Mouse (Mus musculus) forebrain, embryonic 13.5 days (tissue): ENCODE results near the gene Pck1. TPM values are rescaled to one million over a fixed set of nuclear protein-coding genes. Genes with fewer than 3 reads are reported as not detected.

ENCODE experiments used
- ATAC-seq: fragments of 200-750 bp; cut with Nextera tagmentation; 2 replicates; pipeline ENCODE4 v1.8.0; 2017
- H3K27ac ChIP-seq: fragments of 300-500 bp; sonication (generic); 2 replicates; pipeline ENCODE4 v1.5.1; 2015; ENCODE audit warnings: inconsistent platforms, mild to moderate bottlenecking, moderate library complexity
- H3K27me3 ChIP-seq: fragments of 300-500 bp; sonication (generic); 2 replicates; pipeline ENCODE4 v1.6.1; 2015; ENCODE audit warnings: mild to moderate bottlenecking, inconsistent platforms
- H3K36me3 ChIP-seq: fragments of 300-500 bp; sonication (generic); 2 replicates; pipeline ENCODE4 v1.6.1; 2015; ENCODE audit warnings: mild to moderate bottlenecking, inconsistent platforms; ENCODE audit not compliant: poor library complexity, severe bottlenecking
- H3K4me1 ChIP-seq: fragments of 300-500 bp; sonication (generic); 2 replicates; pipeline ENCODE4 v1.6.1; 2015; ENCODE audit warnings: inconsistent platforms
- H3K4me2 ChIP-seq: fragments of 300-500 bp; sonication (generic); 2 replicates; pipeline ENCODE4 v1.6.1; 2015; ENCODE audit warnings: inconsistent platforms, mild to moderate bottlenecking, moderate library complexity
- H3K4me3 ChIP-seq: fragments of 300-500 bp; sonication (generic); 2 replicates; pipeline ENCODE4 v1.5.1; 2015; ENCODE audit warnings: mild to moderate bottlenecking, inconsistent platforms
- H3K9ac ChIP-seq: fragments of 300-500 bp; sonication (generic); 2 replicates; pipeline ENCODE4 v1.6.1; 2015; ENCODE audit warnings: mild to moderate bottlenecking, inconsistent platforms
- H3K9me3 ChIP-seq: fragments of 300-500 bp; sonication (generic); replicated peaks from 2 replicates; pipeline ENCODE4 v1.6.1; 2016; ENCODE audit warnings: inconsistent platforms
- WGBS: fragments of 180-500 bp; shearing (Covaris S2); methylation state at CpG from one replicate; pipeline ENCODE4 v1.1.7; 2015; 5-methylcytosine and 5-hydroxymethylcytosine counted together
- polyA plus RNA-seq: library from polyadenylated mRNA; unstranded; fragments of >200 nt; fragmentation: Nextera tagmentation; extraction: Ambion mirVana; gene quantifications from 2 replicates; pipeline ENCODE4 v1.2.1, GENCODE M21; 2015

The Pck1 gene
- polyA plus RNA-seq, 1 experiment from 2014 or later = not detected

DNA sequence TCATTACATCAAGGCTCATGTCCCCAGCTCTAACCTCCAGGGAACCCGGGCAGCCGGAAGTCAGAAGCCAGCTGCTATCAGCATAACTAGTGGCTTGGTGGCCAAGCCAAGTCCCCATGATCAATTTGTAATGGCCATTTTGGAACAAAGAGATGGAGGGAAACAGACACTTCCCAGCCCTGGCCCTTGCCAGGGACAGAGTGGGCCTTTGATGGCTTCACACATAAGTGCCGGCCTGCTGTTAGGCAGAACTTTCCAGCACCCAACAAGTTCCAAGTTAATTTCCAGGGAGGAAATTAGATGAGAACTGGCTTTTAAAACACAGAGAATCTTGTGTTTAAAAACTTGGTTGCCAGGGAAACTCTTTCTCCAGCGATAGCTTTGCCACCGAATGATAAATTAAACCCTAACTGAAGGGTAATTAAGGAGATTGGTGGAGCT, 15.6 kb downstream of the Pck1 start:
- no peaks in the 10 kb centered on the region for H3K36me3 ChIP-seq
- no peaks in the 10 kb centered on the region for H3K9me3 ChIP-seq
- no peak overlapping the region for H3K4me2 ChIP-seq
- H3K27ac ChIP-seq = no peak overlapping the region
- 69% methylated on average over 5 of the region's 5 CpGs for WGBS
- no peak overlapping the region for H3K4me3 ChIP-seq
- peaks cover 11% of the 10 kb centered on the region for H3K27me3 ChIP-seq
- ATAC-seq = no peak
- peaks cover 24% of the 10 kb centered on the region for H3K4me1 ChIP-seq
- no peak overlapping the region for H3K9ac ChIP-seq

DNA sequence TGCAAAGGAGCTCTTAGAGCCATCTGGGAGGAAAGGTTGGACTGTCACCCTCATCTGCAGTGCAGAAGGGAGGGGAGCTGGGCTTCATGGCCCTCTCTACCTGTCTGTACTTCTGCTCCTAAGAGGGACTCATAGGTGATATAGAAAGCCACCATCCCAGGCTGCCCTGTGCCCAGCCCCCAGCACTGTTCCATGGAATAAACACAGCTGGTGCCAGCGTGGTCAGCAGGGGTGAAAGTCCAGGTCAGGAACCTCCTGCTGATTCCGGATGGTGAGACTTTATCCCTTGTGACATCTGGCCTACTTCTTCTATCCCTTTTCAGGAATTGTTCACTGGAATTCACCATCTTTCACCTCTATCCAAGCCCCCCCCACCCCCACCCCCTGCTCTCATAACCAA, 17.2 kb downstream of the Pck1 start:
- Histone ChIP-seq H3K9me3 (no peaks in the 10 kb centered on the region), H3K9ac (no peak overlapping the region), H3K36me3 (no peaks in the 10 kb centered on the region), H3K4me1 (peaks cover 34% of the 10 kb centered on the region), H3K27me3 (peaks cover 11% of the 10 kb centered on the region), H3K27ac (no peak overlapping the region), H3K4me2 (no peak overlapping the region), H3K4me3 (no peak overlapping the region)
- WGBS = 75% methylated on average over 2 of the region's 2 CpGs
- ATAC-seq = no peak

DNA sequence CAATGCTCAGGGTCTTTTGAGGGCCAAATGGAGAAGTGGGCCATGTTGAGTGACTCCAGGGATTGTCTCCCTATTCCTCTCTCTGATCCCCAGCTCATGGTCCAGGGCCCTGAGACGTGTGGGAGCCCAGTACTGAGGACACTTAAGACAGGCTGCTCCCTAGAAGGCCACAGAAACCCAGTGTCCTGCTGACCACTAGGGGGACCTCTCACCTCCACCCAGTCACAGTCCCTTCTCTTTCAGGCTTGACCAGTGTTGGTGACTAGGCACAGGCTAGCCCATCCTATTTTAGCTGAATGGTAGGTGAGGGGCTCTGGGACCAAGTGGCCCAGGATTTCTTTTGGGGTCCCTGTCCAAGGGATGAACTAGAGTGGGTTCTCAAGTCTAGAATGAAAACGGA, 17.9 kb downstream of the Pck1 start:
- Histone ChIP-seq H3K4me1 (peaks cover 34% of the 10 kb centered on the region), H3K27me3 (peaks cover 11% of the 10 kb centered on the region), H3K4me3 (no peak overlapping the region), H3K36me3 (no peaks in the 10 kb centered on the region), H3K27ac (no peak overlapping the region), H3K4me2 (no peak overlapping the region), H3K9ac (no peak overlapping the region), H3K9me3 (peaks cover 5% of the 10 kb centered on the region; the same call in 1 of the 2 replicates)
- no peak for ATAC-seq
- 54% methylated on average over 2 of the region's 2 CpGs for WGBS

DNA sequence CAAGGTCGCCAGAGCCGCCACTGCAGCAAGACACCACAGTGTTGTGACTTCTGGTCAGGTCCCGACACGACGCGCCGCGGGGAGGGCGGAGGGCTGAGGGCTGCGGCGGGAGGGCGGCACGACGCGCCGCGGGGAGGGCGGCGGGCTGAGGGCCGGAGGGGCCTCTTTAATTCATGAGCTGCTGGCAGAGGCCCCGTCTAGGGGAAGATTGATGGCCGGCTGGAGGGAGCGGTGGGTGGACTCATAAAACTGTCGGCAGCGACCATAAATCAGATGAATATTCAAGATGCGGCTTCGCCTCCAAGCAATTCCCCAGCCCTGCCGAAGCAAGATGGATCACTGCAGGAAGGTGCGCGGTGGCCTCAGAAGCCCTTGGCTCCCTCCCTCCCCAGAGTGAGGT, 18.6 kb downstream of the Pck1 start:
- Histone ChIP-seq H3K4me2 (peak overlapping the region; percentile 53), H3K4me3 (peak overlapping the region; percentile 21), H3K4me1 (peaks cover 34% of the 10 kb centered on the region), H3K9me3 (peaks cover 7% of the 10 kb centered on the region; the same call in 1 of the 2 replicates), H3K27ac (peak overlapping the region; percentile 31; the same call in 1 of the 2 replicates), H3K9ac (peak overlapping the region; percentile 59), H3K27me3 (peaks cover 11% of the 10 kb centered on the region), H3K36me3 (no peaks in the 10 kb centered on the region)
- WGBS = 3% methylated on average over 30 of the region's 30 CpGs
- no peak for ATAC-seq

DNA sequence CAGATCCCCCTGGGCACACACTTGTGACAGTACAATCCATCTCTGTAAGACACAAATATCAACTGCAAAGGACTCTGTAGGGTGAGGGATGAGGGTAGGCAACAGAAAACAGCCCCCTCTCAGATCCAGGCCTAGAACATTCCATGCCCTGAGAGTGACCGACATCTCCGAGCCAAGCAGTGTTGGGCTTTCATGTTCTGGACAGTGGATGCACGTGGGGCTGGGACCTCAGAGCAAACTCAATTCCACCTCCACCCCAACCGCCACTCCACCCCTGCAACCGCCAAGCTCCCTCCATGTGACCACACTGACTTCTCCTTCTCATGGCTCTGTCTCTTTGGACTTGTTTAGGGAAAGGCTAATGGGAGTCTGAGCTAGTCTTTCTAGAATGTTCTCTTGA, 19.1 kb downstream of the Pck1 start:
- WGBS = 93% methylated on average over 5 of the region's 5 CpGs
- Histone ChIP-seq H3K9ac (peak overlapping the region; percentile 59; the same call in 1 of the 2 replicates), H3K9me3 (peaks cover 7% of the 10 kb centered on the region; the same call in 1 of the 2 replicates), H3K4me2 (peak overlapping the region; percentile 53), H3K27ac (peak overlapping the region; percentile 31; the same call in 1 of the 2 replicates), H3K27me3 (peaks cover 11% of the 10 kb centered on the region), H3K4me3 (no peak overlapping the region), H3K36me3 (no peaks in the 10 kb centered on the region), H3K4me1 (peaks cover 34% of the 10 kb centered on the region)
- no peak for ATAC-seq

DNA sequence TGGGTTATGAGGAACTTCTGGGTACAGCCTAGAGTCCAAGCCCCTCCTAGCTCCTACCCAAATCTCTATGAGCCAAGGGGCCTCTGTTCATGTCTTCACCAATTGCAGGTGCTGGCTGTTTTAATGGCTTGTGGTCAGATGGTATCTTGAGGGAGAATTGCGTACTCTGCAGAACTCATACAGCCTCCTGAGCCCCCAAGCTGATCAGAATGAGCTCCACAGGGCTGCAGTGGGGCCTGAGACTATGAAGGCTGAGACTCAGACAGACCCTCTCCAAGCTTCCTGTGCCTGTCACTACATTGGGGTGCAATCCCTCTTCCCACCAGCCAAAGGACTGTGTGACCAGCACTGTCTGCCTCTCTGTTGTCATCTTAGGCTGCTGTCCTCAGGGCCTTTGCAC, 19.5 kb downstream of the Pck1 start:
- H3K4me1 ChIP-seq = peaks cover 34% of the 10 kb centered on the region
- no peak for ATAC-seq
- H3K27me3 ChIP-seq = peaks cover 11% of the 10 kb centered on the region
- peaks cover 7% of the 10 kb centered on the region; the same call in 1 of the 2 replicates for H3K9me3 ChIP-seq
- H3K4me3 ChIP-seq = no peak overlapping the region
- 100% methylated on average over 1 of the region's 1 CpGs for WGBS
- no peak overlapping the region for H3K9ac ChIP-seq
- H3K36me3 ChIP-seq = no peaks in the 10 kb centered on the region
- peak overlapping the region; percentile 96; the same call in 1 of the 2 replicates for H3K27ac ChIP-seq
- no peak overlapping the region for H3K4me2 ChIP-seq

DNA sequence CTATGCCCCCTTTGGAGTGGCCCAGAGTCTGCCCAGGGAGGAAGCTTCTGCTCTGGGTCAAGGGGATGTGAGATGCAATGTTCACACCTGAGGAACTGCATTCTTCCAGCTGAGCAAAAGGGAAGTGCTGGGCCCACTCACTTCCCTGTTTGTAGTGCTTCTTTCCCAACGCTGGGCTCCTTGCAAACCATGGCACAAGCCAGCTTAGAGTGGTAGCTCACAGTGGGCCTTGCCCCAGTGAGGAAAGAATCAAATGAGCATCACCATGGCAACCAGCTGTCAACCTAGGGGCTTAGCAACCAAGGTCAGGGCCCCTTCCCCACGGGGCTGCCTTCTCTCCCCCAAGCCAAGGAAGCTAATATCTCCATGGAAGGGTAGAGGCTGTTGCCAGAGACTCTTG, 20.2 kb downstream of the Pck1 start:
- peaks cover 7% of the 10 kb centered on the region; the same call in 1 of the 2 replicates for H3K9me3 ChIP-seq
- H3K9ac ChIP-seq = 0 out of 2 replicates have a peak overlapping the region, but pooled peaks have one; percentile 14
- no peak overlapping the region for H3K4me3 ChIP-seq
- peaks cover 34% of the 10 kb centered on the region for H3K4me1 ChIP-seq
- H3K4me2 ChIP-seq = peak overlapping the region; percentile 67
- WGBS = 3% methylated on average over 2 of the region's 2 CpGs
- peak overlapping the region; percentile 96 for H3K27ac ChIP-seq
- H3K27me3 ChIP-seq = peaks cover 11% of the 10 kb centered on the region
- no peaks in the 10 kb centered on the region for H3K36me3 ChIP-seq
- peak; percentile 69 for ATAC-seq

DNA sequence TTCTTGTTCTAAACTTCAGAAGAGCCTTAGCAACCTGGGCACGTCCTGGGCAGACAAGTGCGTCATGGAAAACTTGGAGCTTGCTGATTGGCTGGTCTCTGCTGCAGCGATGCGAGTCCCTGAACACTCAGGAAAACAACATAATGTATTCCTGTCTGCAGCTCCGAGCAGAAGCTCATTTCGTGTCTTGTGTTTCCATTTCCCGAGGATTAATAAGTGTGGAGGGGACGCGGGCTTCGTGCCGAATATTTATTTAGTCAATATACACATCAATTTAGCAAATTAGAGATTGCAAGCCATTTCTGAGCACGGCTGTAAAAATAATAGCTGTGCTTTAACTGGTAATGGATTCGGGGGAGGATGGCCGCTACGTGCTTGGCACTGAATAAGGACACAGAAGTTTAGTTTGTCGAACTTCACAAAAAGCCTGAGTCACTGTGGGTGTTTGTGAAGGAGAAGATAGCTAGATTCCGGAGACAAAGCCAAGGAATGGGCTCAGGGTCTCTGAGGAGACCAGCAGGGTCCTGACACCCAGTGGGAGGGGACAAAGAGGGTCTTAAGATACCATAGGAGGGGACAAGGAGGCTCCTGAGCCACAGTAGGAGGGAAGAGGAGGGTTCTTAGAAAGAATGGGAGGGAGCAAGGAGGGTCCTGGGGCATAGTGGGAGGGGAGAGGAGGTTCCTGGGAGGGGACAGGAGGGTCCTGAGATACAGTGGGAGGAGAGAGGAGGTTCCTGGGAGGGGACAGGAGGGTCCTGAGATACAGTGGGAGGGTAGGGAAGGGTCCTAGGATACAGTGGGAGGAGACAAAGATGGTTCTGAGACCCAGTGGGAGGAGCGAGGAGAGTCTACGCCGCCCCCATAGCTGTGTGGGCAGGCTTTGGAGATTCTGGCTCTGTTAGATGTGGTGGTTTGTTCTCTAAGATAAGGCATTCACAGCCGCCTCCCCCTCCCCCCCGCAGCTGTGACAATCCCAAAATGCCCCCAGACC, 21.0 kb downstream of the Pck1 start:
- peak overlapping the region; percentile 96 for H3K27ac ChIP-seq
- H3K4me1 ChIP-seq = peaks cover 34% of the 10 kb centered on the region
- ATAC-seq = peak; percentile 89
- peaks cover 11% of the 10 kb centered on the region for H3K27me3 ChIP-seq
- no peaks in the 10 kb centered on the region for H3K36me3 ChIP-seq
- peak overlapping the region; percentile 67 for H3K4me2 ChIP-seq
- H3K4me3 ChIP-seq = peak overlapping the region; percentile 37
- WGBS = 1% methylated on average over 22 of the region's 22 CpGs
- H3K9ac ChIP-seq = peak overlapping the region; percentile 58
- peaks cover 7% of the 10 kb centered on the region; the same call in 1 of the 2 replicates for H3K9me3 ChIP-seq

DNA sequence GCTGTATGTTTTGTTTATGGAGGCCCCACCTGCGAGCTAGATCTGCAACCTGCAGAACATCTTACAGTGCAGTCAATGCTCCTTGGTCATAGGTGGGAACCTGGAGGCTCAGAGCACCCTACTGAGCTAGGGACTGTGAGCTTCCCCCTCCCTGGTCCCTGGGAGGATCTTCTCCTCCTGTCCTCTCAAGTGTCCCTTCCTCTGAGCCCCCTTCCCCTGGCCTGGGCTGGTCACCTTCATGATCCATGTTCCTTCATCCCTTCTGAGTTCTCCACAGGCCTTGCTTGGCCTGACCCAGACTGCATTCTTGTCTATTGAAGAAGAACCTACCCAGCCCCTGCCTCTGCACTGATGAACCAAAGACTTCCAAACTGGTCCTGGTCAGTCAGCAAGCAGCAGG, 21.7 kb downstream of the Pck1 start:
- ATAC-seq = no peak
- peak overlapping the region; percentile 67 for H3K4me2 ChIP-seq
- peaks cover 11% of the 10 kb centered on the region for H3K27me3 ChIP-seq
- WGBS = 55% methylated on average over 1 of the region's 1 CpGs
- H3K9ac ChIP-seq = no peak overlapping the region
- peak overlapping the region; percentile 96 for H3K27ac ChIP-seq
- peaks cover 34% of the 10 kb centered on the region for H3K4me1 ChIP-seq
- no peak overlapping the region for H3K4me3 ChIP-seq
- no peaks in the 10 kb centered on the region for H3K36me3 ChIP-seq
- H3K9me3 ChIP-seq = peaks cover 7% of the 10 kb centered on the region; the same call in 1 of the 2 replicates

DNA sequence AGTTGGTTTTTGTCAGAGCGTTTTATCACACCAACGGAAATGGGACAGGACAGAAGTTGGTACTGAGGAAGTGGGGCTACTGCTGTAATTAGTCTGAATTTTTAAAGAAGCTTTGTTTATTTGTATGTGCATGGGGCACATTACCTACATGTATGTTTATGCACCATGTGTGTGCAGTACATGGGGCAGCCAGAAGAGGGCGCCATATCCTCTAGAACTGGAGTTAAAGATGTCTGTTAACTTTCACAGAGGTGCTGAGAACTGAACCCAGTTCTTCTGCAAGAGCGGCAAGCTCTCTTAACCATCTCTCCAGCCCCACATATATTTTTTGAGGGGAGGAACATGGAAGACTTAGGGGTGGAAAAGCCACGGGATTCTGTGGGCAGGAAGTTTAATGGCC, 22.9 kb downstream of the Pck1 start:
- Histone ChIP-seq H3K9me3 (peaks cover 7% of the 10 kb centered on the region; the same call in 1 of the 2 replicates), H3K27ac (no peak overlapping the region), H3K4me2 (no peak overlapping the region), H3K4me3 (no peak overlapping the region), H3K9ac (no peak overlapping the region), H3K27me3 (peaks cover 11% of the 10 kb centered on the region), H3K36me3 (no peaks in the 10 kb centered on the region), H3K4me1 (peaks cover 34% of the 10 kb centered on the region)
- ATAC-seq = no peak
- WGBS = 92% methylated on average over 5 of the region's 5 CpGs

DNA sequence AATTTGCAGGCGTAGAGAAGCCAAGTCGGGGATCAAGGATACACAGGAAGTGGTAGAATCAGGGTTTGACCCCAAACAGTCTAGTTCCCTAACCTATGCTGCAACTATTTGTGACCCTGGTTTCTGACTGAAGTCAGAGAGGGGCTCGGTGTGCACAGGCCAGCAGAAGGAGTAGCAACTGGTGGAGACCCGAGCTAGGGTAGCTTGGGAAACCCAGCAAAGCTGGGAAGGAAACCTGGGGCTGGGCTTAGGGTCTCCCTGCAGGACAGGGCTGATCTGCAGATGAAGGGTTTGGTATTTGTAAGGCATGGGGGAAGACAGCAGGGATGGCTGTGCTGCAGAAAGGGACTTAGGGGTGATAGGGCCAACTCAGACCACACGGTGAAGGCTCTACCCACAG, 24.6 kb downstream of the Pck1 start:
- Histone ChIP-seq H3K27me3 (no peaks in the 10 kb centered on the region), H3K4me1 (peaks cover 19% of the 10 kb centered on the region), H3K36me3 (no peaks in the 10 kb centered on the region), H3K4me3 (no peak overlapping the region), H3K4me2 (no peak overlapping the region), H3K27ac (no peak overlapping the region), H3K9ac (no peak overlapping the region), H3K9me3 (peaks cover 7% of the 10 kb centered on the region; the same call in 1 of the 2 replicates)
- WGBS = 90% methylated on average over 5 of the region's 5 CpGs
- ATAC-seq = no peak

DNA sequence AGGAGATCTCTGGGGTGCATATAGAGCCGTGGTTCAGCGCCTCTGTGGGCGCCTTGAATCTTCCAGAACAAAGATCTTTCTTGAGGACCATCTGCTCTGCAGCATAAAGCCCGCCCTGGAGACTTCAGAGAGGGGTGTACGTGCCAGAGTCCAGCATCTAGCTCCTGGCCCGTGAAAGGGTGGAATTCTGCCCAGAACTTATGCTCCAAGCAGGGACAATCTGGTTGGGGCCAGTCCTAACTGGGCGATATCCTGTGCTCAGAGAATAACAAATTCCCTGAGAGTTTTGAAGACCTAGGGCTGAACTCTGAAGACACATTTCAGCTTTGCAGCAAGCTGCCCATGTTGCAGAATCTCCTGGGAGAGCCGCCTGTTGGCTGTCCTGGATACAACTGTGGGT, 25.1 kb downstream of the Pck1 start:
- H3K27me3 ChIP-seq = no peaks in the 10 kb centered on the region
- H3K4me1 ChIP-seq = peaks cover 15% of the 10 kb centered on the region
- WGBS = 87% methylated on average over 8 of the region's 8 CpGs
- no peak overlapping the region for H3K9ac ChIP-seq
- H3K9me3 ChIP-seq = peaks cover 7% of the 10 kb centered on the region; the same call in 1 of the 2 replicates
- ATAC-seq = no peak
- no peak overlapping the region for H3K4me2 ChIP-seq
- H3K36me3 ChIP-seq = no peaks in the 10 kb centered on the region
- no peak overlapping the region for H3K4me3 ChIP-seq
- no peak overlapping the region for H3K27ac ChIP-seq
